Mouse (Mus musculus) intestine, embryonic 16.5 days (tissue): ENCODE data around the gene Hira. TPM values are rescaled to one million over a fixed set of nuclear protein-coding genes. Genes with fewer than 3 reads are reported as not detected.
A peak's percentile ranks its signal among the peaks of the same experiment; 100 is the strongest.
"Not testable (repeated sequence)": the region's sequence is repeated elsewhere in the genome, so short reads cannot be mapped to it uniquely, and the experiment has no call there.

ENCODE experiments used
- ATAC-seq: fragments of 200-750 bp; cut with Nextera tagmentation; 2 replicates; pipeline ENCODE4 v1.8.0; 2017; ENCODE audit warnings: moderate TSS enrichment, moderate library complexity
- H3K27ac ChIP-seq: fragments of 300-500 bp; sonication (generic); 2 replicates; pipeline ENCODE4 v1.5.1; 2014; ENCODE audit warnings: mild to moderate bottlenecking, low read length
- H3K27me3 ChIP-seq: fragments of 300-500 bp; sonication (generic); replicated peaks from 2 replicates; pipeline ENCODE4 v1.6.1; 2014; ENCODE audit warnings: low read length, control low read depth, mixed read lengths; ENCODE audit not compliant: control insufficient read depth, insufficient read depth
- H3K36me3 ChIP-seq: fragments of 300-500 bp; sonication (generic); 2 replicates; pipeline ENCODE4 v1.6.1; 2014; ENCODE audit warnings: low read length, control low read depth; ENCODE audit not compliant: control insufficient read depth, insufficient read depth
- H3K4me1 ChIP-seq: fragments of 300-500 bp; sonication (generic); 2 replicates; pipeline ENCODE4 v1.6.1; 2014; ENCODE audit warnings: low read length, control low read depth, mixed read lengths; ENCODE audit not compliant: control insufficient read depth, insufficient read depth
- H3K4me2 ChIP-seq: fragments of 300-500 bp; sonication (generic); 2 replicates; pipeline ENCODE4 v1.6.1; 2014; ENCODE audit warnings: low read depth, low read length, control low read depth
- H3K4me3 ChIP-seq: fragments of 300-500 bp; sonication (generic); 2 replicates; pipeline ENCODE4 v1.5.1; 2014; ENCODE audit warnings: mild to moderate bottlenecking, low read length
- H3K9ac ChIP-seq: fragments of 300-500 bp; sonication (generic); 2 replicates; pipeline ENCODE4 v1.6.1; 2014; ENCODE audit warnings: low read depth, low read length
- H3K9me3 ChIP-seq: fragments of 300-500 bp; sonication (generic); 2 replicates; pipeline ENCODE4 v1.6.1; 2016; ENCODE audit warnings: low read length, control low read depth; ENCODE audit not compliant: control insufficient read depth
- WGBS: fragments of 180-500 bp; shearing (Covaris S2); extraction: QIAGEN DNeasy Blood & Tissue Kit; methylation state at CpG from one replicate; pipeline ENCODE4 v1.1.7; 2014; 5-methylcytosine and 5-hydroxymethylcytosine counted together
- polyA plus RNA-seq: library from polyadenylated mRNA; unstranded; fragments of >200 nt; fragmentation: Nextera tagmentation; extraction: Ambion mirVana; gene quantifications from 2 replicates; pipeline ENCODE4 v1.2.1, GENCODE M21; 2015

The Hira gene
- polyA plus RNA-seq, 1 experiment from 2014 or later = 5.5 TPM

DNA sequence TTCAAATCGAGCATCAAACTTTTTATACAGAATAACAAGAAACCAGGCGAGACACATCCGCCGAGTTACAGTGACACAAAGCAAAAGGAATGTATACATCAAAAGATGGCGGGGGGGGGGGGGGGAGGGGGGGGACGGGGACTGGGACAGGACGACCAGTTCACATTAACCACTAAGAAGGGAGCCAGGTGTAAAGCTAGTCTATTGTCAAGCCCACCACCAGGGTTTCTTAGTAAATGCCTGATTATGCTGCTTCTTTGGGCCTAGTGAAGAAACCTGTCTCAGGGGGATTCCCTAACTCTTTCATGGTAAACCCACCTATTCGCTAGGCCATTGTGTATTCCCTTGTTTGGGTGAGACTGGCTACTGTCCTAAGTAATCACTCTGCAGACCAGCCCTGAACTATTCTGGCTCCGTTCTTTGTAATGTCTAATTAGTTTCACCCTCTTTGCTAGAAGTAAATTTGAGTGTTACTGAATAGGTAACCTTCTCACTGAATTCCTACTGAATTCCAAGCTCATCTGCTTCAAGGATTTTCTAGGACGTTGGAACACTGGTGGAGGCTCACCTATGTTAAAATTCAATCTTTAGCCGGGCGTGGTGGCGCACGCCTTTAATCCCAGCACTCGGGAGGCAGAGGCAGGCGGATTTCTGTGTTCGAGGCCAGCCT, 27.2 kb upstream of the Hira start:
- H3K27ac ChIP-seq, H3K27me3 ChIP-seq, H3K9me3 ChIP-seq, H3K4me2 ChIP-seq, ATAC-seq, H3K4me1 ChIP-seq, H3K4me3 ChIP-seq, H3K9ac ChIP-seq, H3K36me3 ChIP-seq: not testable (repeated sequence)
- WGBS = 89% methylated on average over 16 of the region's 17 CpGs

DNA sequence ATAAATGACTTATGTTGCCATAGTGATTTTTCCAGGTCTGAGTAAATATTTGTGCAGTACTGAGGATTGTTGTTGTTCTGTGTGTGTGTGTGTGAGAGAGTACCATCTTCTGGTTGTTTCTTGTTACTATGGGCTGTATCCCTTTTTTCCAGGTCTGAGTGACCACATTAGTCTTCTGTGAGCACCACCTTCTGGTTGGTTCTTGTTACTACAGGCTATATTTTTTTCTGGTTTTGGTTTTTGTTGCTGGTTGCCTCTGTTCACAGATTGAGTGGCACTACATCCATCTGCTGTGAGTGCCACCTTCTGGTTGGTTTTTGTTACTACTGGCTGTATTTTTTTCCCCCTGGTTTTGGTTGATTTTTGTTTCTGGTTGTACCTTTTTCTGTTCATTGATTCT, 18.3 kb upstream of the Hira start:
- no peaks in the 10 kb centered on the region for H3K4me1 ChIP-seq
- H3K27me3 ChIP-seq = no peaks in the 10 kb centered on the region
- 0 out of 2 replicates have a peak, but pooled peaks cover 2% of the 10 kb centered on the region for H3K9me3 ChIP-seq
- H3K27ac ChIP-seq = no peak overlapping the region
- no peak for ATAC-seq
- no peak overlapping the region for H3K9ac ChIP-seq
- no peaks in the 10 kb centered on the region for H3K36me3 ChIP-seq
- H3K4me3 ChIP-seq = no peak overlapping the region
- H3K4me2 ChIP-seq = no peak overlapping the region

DNA sequence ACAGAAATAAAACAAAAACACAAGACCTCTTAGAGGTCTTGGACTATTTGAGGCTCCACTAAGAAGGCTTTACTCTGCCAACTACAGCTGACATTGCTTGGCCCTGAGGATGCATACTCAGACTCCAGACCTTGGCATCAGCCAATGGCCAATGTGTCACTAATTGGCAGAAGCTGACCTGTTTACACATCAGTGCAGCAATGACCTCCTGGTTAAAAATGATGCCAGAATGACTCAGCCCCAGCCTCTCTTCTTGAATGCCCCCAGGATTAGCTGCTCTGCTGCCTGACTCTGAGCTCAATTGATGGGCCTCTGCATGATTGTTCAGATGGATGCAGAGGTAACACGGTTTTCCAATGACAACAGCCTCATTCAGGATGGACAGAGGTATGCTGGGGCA, 16.7 kb upstream of the Hira start:
- no peaks in the 10 kb centered on the region for H3K36me3 ChIP-seq
- WGBS = 74% methylated on average over 1 of the region's 1 CpGs

DNA sequence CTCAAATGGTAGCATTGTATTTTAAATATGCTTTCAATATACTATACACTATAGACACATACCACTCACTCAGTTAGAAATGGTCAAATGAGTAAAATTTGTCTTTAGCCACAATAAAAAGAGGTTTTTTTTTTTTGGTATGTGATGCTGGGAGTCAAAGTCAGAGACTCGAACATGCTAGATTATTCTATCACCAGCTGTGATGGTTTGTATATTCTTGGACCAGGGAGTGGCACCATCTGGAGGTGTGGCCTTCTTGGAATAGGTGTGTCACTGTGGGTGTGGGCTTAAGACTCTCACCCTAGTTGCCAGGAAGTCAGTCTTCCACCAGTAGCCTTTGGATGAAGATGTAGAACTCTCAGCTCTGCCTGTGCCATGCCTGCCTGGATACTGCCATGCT, 6.3 kb upstream of the Hira start:
- WGBS = 71% methylated on average over 1 of the region's 1 CpGs
- peaks cover 10% of the 10 kb centered on the region for H3K36me3 ChIP-seq
- H3K27ac ChIP-seq, H3K4me1 ChIP-seq, H3K9me3 ChIP-seq, H3K4me3 ChIP-seq, H3K9ac ChIP-seq, H3K4me2 ChIP-seq, ATAC-seq, H3K27me3 ChIP-seq: not testable (repeated sequence)

More for the DNA sequence above, 16.7 kb upstream of the Hira start:
- Histone ChIP-seq H3K9me3 (0 out of 2 replicates have a peak, but pooled peaks cover 2% of the 10 kb centered on the region), H3K4me1 (no peaks in the 10 kb centered on the region), H3K27ac (no peak overlapping the region), H3K27me3 (no peaks in the 10 kb centered on the region), H3K9ac (no peak overlapping the region), H3K4me3 (no peak overlapping the region), H3K4me2 (no peak overlapping the region)
- ATAC-seq = no peak

DNA sequence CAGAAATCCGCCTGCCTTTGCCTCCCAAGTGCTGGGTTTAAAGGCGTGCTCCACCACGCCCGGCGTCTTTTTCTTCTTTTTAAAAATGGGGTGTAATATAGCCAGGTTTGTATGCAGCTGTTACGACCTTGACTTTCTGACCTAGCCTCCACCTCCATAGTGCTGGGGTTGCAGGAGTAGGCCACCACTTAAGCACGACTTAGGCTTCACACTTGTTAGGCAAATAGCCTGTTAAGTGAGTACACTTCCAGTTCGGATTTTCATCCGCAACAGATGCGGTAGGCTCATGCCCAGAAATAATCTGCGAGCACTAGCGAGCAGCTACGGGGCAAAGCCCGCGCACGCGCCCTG, 771 bp upstream of the Hira start:
- Histone ChIP-seq H3K9ac (peak overlapping the region; percentile 89), H3K27ac (peak overlapping the region; percentile 94), H3K27me3 (no peaks in the 10 kb centered on the region), H3K9me3 (no peaks in the 10 kb centered on the region), H3K4me1 (0 out of 2 replicates have a peak, but pooled peaks cover 6% of the 10 kb centered on the region), H3K4me3 (peak overlapping the region; percentile 94), H3K4me2 (peak overlapping the region; percentile 62), H3K36me3 (peaks cover 8% of the 10 kb centered on the region)
- under 1% methylated on average over 17 of the region's 17 CpGs for WGBS
- peak; percentile 41 for ATAC-seq

DNA sequence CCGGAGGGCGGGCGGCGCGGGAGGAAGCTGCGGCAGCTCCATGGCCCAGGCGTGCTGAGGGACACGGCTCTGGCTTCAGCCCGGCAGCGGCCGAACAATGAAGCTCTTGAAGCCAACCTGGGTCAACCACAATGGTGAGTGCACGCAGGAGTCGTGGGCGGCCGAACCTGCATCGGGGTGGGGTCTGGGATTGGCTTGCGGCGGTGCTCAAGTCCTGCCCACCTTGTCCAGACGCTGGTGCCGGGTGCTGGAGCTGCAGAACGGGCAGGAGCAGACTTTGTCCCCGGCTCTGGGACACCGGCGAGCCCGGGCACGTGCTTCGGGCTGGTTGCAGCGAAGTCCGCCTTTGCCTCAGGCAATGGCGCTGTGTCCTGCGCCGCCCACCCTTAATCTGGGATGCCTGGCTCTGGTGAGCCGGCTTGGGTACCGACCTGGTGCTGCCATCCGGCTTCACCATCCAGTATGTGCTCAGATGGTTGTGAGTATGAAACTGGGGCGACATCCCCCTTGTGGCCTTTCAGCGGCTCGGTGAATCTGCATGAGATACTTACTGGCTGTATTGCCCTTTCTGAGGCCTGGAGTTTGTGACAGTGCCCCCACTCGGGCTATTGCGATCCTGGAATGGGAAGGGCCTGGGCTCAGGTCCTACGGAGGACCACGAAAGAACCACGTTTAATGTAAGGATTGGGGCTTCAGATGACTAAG, 701 bp downstream of the Hira start:
- ATAC-seq = peak; percentile 55
- under 1% methylated on average over 43 of the region's 43 CpGs for WGBS
- Histone ChIP-seq H3K4me2 (peak overlapping the region; percentile 62), H3K27me3 (no peaks in the 10 kb centered on the region), H3K9me3 (no peaks in the 10 kb centered on the region), H3K9ac (peak overlapping the region; percentile 89), H3K27ac (peak overlapping the region; percentile 94), H3K4me3 (peak overlapping the region; percentile 94), H3K36me3 (0 out of 2 replicates have a peak, but pooled peaks cover 3% of the 10 kb centered on the region), H3K4me1 (0 out of 2 replicates have a peak, but pooled peaks cover 6% of the 10 kb centered on the region)

DNA sequence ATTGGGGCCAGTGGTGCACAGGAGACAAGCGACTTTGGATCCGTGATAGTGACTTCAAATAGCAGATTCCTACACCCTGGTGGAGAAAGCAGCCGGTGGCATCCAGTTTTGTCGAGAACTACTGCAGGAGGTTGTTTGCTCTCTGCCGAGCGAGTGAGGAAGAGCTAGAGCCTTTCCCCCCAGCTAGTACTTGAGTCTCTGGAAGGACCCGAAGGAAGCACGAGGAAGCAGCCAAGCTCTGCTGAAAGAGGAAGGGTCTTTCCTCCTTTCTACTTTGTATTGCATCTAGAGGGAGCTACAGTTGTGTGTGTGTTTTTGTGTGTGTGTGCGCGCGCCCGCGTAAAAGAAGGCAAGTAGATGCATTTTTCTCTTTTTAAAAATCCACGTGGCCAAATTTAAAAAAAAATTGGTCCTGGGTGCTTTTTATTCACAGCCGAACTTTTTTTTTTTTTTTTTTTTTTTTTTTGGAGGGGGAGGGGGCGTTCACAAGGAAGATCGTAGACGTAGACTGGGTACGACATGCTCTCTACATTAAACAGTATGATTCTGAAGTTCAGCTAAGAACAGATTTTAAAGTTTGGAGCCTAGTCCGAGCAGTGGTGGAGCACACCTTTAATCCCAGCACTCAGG, 1.4 kb downstream of the Hira start:
- no peaks in the 10 kb centered on the region for H3K9me3 ChIP-seq
- 0 out of 2 replicates have a peak, but pooled peaks cover 3% of the 10 kb centered on the region for H3K36me3 ChIP-seq
- H3K4me3 ChIP-seq = peak overlapping the region; percentile 94
- WGBS = 20% methylated on average over 20 of the region's 20 CpGs
- peak overlapping the region; percentile 62 for H3K4me2 ChIP-seq
- H3K27ac ChIP-seq = peak overlapping the region; percentile 94
- H3K27me3 ChIP-seq = no peaks in the 10 kb centered on the region
- ATAC-seq = no peak
- H3K4me1 ChIP-seq = 0 out of 2 replicates have a peak, but pooled peaks cover 6% of the 10 kb centered on the region
- H3K9ac ChIP-seq = peak overlapping the region; percentile 89

DNA sequence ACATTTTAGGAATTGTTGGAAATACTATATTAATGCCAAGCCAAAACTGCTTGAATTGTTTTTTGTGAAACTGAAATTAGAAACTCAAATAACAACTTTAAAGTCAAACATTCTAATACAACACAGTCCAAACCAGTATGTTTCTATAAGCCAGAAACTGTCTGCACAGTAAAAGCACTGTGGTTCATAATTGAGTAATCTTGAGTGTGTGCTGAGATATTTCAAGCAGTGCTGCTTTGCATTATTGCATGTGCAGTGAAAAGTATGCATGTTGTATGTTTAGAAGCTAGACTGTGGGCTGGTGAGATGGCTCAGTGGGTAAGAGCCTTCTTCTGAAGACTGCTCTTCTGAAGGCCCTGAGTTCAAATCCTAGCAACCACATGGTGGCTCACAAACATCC, 7.2 kb downstream of the Hira start:
- ATAC-seq = no peak
- Histone ChIP-seq H3K27me3 (no peaks in the 10 kb centered on the region), H3K4me3 (no peak overlapping the region), H3K4me2 (no peak overlapping the region), H3K4me1 (0 out of 2 replicates have a peak, but pooled peaks cover 2% of the 10 kb centered on the region), H3K9me3 (no peaks in the 10 kb centered on the region), H3K9ac (no peak overlapping the region), H3K27ac (no peak overlapping the region), H3K36me3 (no peaks in the 10 kb centered on the region; the same call in 1 of the 2 replicates)

DNA sequence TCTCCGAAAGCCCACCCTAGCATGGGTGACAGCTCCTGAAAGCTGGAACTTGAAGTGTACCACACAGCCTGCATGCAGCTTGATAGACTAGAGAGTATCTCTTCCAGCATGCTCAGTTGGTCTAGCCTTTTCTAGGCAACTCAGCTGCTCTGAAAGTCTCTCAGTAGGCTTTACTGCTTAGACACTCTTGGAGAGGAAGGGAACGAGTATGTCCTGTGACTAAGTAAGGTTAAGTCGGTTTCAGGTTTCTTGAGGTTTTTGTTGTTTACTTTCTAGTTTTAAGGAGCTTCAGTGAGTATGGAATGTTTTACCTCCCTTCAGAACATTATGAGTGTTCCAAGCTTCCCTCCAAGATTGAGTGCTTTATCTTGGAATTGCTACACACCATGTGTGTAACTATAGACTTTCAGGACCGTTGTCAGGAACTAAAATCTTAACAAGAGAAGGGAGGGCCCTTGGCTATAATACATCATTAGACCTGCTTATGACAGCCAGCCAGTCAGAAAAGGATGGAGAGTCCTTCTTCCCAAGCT, 17.1 kb downstream of the Hira start:
- no peak overlapping the region for H3K27ac ChIP-seq
- no peak overlapping the region for H3K9ac ChIP-seq
- no peak for ATAC-seq
- H3K9me3 ChIP-seq = no peaks in the 10 kb centered on the region
- H3K36me3 ChIP-seq = 0 out of 2 replicates have a peak, but pooled peaks cover 5% of the 10 kb centered on the region
- no peaks in the 10 kb centered on the region for H3K27me3 ChIP-seq
- WGBS = 74% methylated on average over 4 of the region's 4 CpGs
- no peak overlapping the region for H3K4me3 ChIP-seq
- H3K4me1 ChIP-seq = no peaks in the 10 kb centered on the region
- H3K4me2 ChIP-seq = no peak overlapping the region
